Comparison of ENCODE assay signal across 34 mouse cellular contexts in genomic region chr6:38715881-38716280, GRCm38 (mm10). TPM values are rescaled to one million over a fixed set of nuclear protein-coding genes. Genes with fewer than 3 reads are reported as not detected.
"Had no signal": no experiment of that assay in that cellular context is flagged by ENCODE, and none has a peak within 500 bp of the region (broad histone marks: within the 10 kb centered on the region; RNA-seq: fewer than 3 reads in every experiment).

No protein-coding gene starts in this region.

- H3K9me3 ChIP-seq: limb, embryonic 10.5 days; limb, embryonic 12.5 days; limb, embryonic 13.5 days; limb, embryonic 15.5 days; liver, embryonic 12.5 days; liver, embryonic 13.5 days; liver, embryonic 15.5 days; lung, embryonic 15.5 days; megakaryocyte, embryonic 14.5 days; midbrain, embryonic 10.5 days; midbrain, embryonic 12.5 days; midbrain, embryonic 13.5 days; midbrain, embryonic 15.5 days; neural tube, embryonic 12.5 days had no signal

- H3K27me3 ChIP-seq: limb, embryonic 12.5 days; limb, embryonic 13.5 days; limb, embryonic 15.5 days; liver, embryonic 12.5 days; liver, embryonic 13.5 days; liver, embryonic 15.5 days; lung, embryonic 15.5 days; megakaryocyte, embryonic 14.5 days; midbrain, embryonic 12.5 days; midbrain, embryonic 13.5 days; midbrain, embryonic 15.5 days; neural tube, embryonic 12.5 days had no signal

- H3K27ac ChIP-seq: limb, embryonic 10.5 days; limb, embryonic 12.5 days; limb, embryonic 13.5 days; limb, embryonic 15.5 days; liver, embryonic 12.5 days; liver, embryonic 13.5 days; liver, embryonic 14.5 days; liver, embryonic 15.5 days; lung, embryonic 15.5 days; macrophage; midbrain, embryonic 10.5 days; midbrain, embryonic 12.5 days; midbrain, embryonic 13.5 days; midbrain, embryonic 15.5 days; neural tube, embryonic 12.5 days had no signal

- H3K4me2 ChIP-seq: limb, embryonic 12.5 days; limb, embryonic 13.5 days; limb, embryonic 15.5 days; liver, embryonic 11.5 days; liver, embryonic 12.5 days; liver, embryonic 13.5 days; liver, embryonic 15.5 days; lung, embryonic 14.5 days; lung, embryonic 15.5 days; midbrain, embryonic 11.5 days; midbrain, embryonic 12.5 days; midbrain, embryonic 13.5 days; midbrain, embryonic 15.5 days; neural tube, embryonic 12.5 days had no signal

- H3K4me3 ChIP-seq: limb, embryonic 10.5 days; limb, embryonic 12.5 days; limb, embryonic 13.5 days; limb, embryonic 15.5 days; liver, embryonic 12.5 days; liver, embryonic 13.5 days; liver, embryonic 15.5 days; lung, embryonic 15.5 days; megakaryocyte, embryonic 14.5 days; midbrain, embryonic 10.5 days; midbrain, embryonic 12.5 days; midbrain, embryonic 13.5 days; midbrain, embryonic 15.5 days; myocyte; neural tube, embryonic 12.5 days had no signal

- H3K4me1 ChIP-seq: limb, embryonic 10.5 days; limb, embryonic 12.5 days; limb, embryonic 13.5 days; limb, embryonic 15.5 days; liver, embryonic 12.5 days; liver, embryonic 13.5 days; liver, embryonic 15.5 days; lung, embryonic 15.5 days; midbrain, embryonic 10.5 days; midbrain, embryonic 15.5 days; neural tube, embryonic 12.5 days had no signal

- H3K9ac ChIP-seq: limb, embryonic 12.5 days; limb, embryonic 13.5 days; limb, embryonic 15.5 days; liver, embryonic 12.5 days; liver, embryonic 13.5 days; liver, embryonic 14.5 days; liver, embryonic 15.5 days; liver, postnatal 0 days; lung, embryonic 14.5 days; lung, embryonic 15.5 days; midbrain, embryonic 12.5 days; midbrain, embryonic 13.5 days; midbrain, embryonic 15.5 days; neural tube, embryonic 12.5 days had no signal

- ATAC-seq: liver, embryonic 12.5 days; liver, postnatal 0 days; lung, postnatal 0 days; midbrain, embryonic 13.5 days; midbrain, embryonic 15.5 days; midbrain, embryonic 16.5 days had no signal

- DNase-seq: left cerebral cortex, postnatal 4 days; liver; liver, embryonic 13.5 days; liver, postnatal 0 days; lung, adult 18-20 months; lung, adult 2 months; lung, embryonic 14.5 days; lung, postnatal 10 days; lung, postnatal 14 days; lung, postnatal 36 days; lung, postnatal 4 days; midbrain, embryonic 14.5 days had no signal

RNA-seq across cellular contexts. Expression of gene Clec2l, which starts 53.0 kb away (rescaled TPM):
- polyA plus RNA-seq: liver, adult 2 months; liver, embryonic 16.5 days; liver, postnatal 0 days; macrophage had no signal
